ENCODE assay signal across 7 mouse cellular contexts in genomic region chr5:127405391-127406000, GRCm38 (mm10).
DNase-seq lines count a peak whose midpoint lies in the region; ATAC-seq lines count a peak whose summit lies in the region.

No protein-coding gene starts in this region.

- intact Hi-C loops in heart, postnatal 10 days (cut with DNase I): no loop called here

- no peaks in the 10 kb centered on the region for H3K36me3 ChIP-seq in embryonic facial prominence, embryonic 12.5 days
- H3K36me3 ChIP-seq in midbrain, embryonic 14.5 days (ENCODE audit: control insufficient read depth, insufficient read depth, low read length): no peaks in the 10 kb centered on the region

- ATAC-seq in embryonic facial prominence, embryonic 12.5 days (ENCODE audit: insufficient number of reproducible peaks, insufficient read depth, low FRiP score, low TSS enrichment): no peak
- ATAC-seq in midbrain, embryonic 14.5 days (ENCODE audit: low FRiP score, low TSS enrichment): peak; percentile 68; the same call in 1 of the 2 replicates

- H3K4me2 ChIP-seq in embryonic facial prominence, embryonic 12.5 days (replicated peaks): no peak overlapping the region
- no peak overlapping the region for H3K4me2 ChIP-seq in midbrain, embryonic 14.5 days (ENCODE audit: low read length)

- no peaks in the 10 kb centered on the region for H3K9me3 ChIP-seq in embryonic facial prominence, embryonic 12.5 days
- no peaks in the 10 kb centered on the region; the same call in 1 of the 2 replicates for H3K9me3 ChIP-seq in midbrain, embryonic 14.5 days (ENCODE audit: control insufficient read depth, low read length)

- H3K4me1 ChIP-seq in embryonic facial prominence, embryonic 12.5 days: peaks cover 25% of the 10 kb centered on the region
- peaks cover 7% of the 10 kb centered on the region for H3K4me1 ChIP-seq in midbrain, embryonic 14.5 days (ENCODE audit: control insufficient read depth, insufficient read depth, low read length)

- peak overlapping the region; percentile 63 for H3K27ac ChIP-seq in embryonic facial prominence, embryonic 12.5 days
- H3K27ac ChIP-seq in midbrain, embryonic 14.5 days (replicated peaks; ENCODE audit: low read depth, low read length): no peak overlapping the region

- 54% methylated on average over 18 of the region's 18 CpGs for WGBS in embryonic facial prominence, embryonic 12.5 days
- WGBS in midbrain, embryonic 14.5 days: 28% methylated on average over 18 of the region's 18 CpGs

- H3K4me3 ChIP-seq in embryonic facial prominence, embryonic 12.5 days: no peak overlapping the region
- no peak overlapping the region for H3K4me3 ChIP-seq in midbrain, embryonic 14.5 days (replicated peaks; ENCODE audit: low read depth, low read length)

- peak; percentile 61 to 84 for DNase-seq in urinary bladder, postnatal 4 days (ENCODE audit: low spot score in 2 of 2)
- DNase-seq in urinary bladder, adult 2 months (ENCODE audit: low spot score): no peak
- DNase-seq in heart, postnatal 10 days: peak; percentile 76 to 86
- peak; percentile 74 to 75 for DNase-seq in kidney, postnatal 25 days
- peak; percentile 81 for DNase-seq in midbrain, embryonic 14.5 days
- no peak for DNase-seq in thymus, postnatal 36 days

- no peak overlapping the region for H3K9ac ChIP-seq in embryonic facial prominence, embryonic 12.5 days
- no peak overlapping the region for H3K9ac ChIP-seq in midbrain, embryonic 14.5 days (replicated peaks; ENCODE audit: low read length)

- H3K27me3 ChIP-seq in embryonic facial prominence, embryonic 12.5 days: no peaks in the 10 kb centered on the region
- no peaks in the 10 kb centered on the region for H3K27me3 ChIP-seq in midbrain, embryonic 14.5 days (ENCODE audit: control insufficient read depth, insufficient read depth, low read length)

Comparison
In these comparisons a context has a peak if more than half of its experiments do, and no peak if none do; other contexts are left out.
1. DNase-seq: peak in urinary bladder, postnatal 4 days (2 of 2), heart, postnatal 10 days (2 of 2), kidney, postnatal 25 days (2 of 2) and midbrain, embryonic 14.5 days (single experiment); none in urinary bladder, adult 2 months (single experiment) and thymus, postnatal 36 days (0 of 2).